Mouse (Mus musculus): Measurements from ENCODE around the gene 4930562C15Rik. TPM values are rescaled to one million over a fixed set of nuclear protein-coding genes. Genes with fewer than 3 reads are reported as not detected.

Gene 4930562C15Rik
- polyA plus RNA-seq, 1 experiment from 2014 or later = 1.3 TPM

GRCm38 (mm10) chr16:4847041-4847440, 11.8 kb downstream of the 4930562C15Rik start:
- Histone ChIP-seq H3K4me1 (ENCODE audit: control insufficient read depth, insufficient read depth, low read length) (peaks cover 7% of the 10 kb centered on the region; the same call in 1 of the 2 replicates), H3K9me3 (ENCODE audit: control insufficient read depth, low read depth, low read length) (no peaks in the 10 kb centered on the region), H3K4me2 (replicated peaks; ENCODE audit: low read depth, low read length) (no peak overlapping the region), H3K27me3 (ENCODE audit: control insufficient read depth, insufficient read depth, low read length) (no peaks in the 10 kb centered on the region), H3K4me3 (ENCODE audit: low read depth, low read length) (no peak overlapping the region), H3K27ac (ENCODE audit: low read length) (no peak overlapping the region), H3K9ac (replicated peaks; ENCODE audit: low read depth, low read length) (no peak overlapping the region), H3K36me3 (ENCODE audit: control insufficient read depth, insufficient read depth, low read length) (no peaks in the 10 kb centered on the region)
- ATAC-seq (ENCODE audit: insufficient number of reproducible peaks, insufficient read depth, low FRiP score, low read depth) = no peak
- WGBS = 88% methylated on average over 3 of the region's 3 CpGs

- H3K9ac ChIP-seq (replicated peaks; ENCODE audit: low read depth, low read length) = no peak overlapping the region
- H3K4me1 ChIP-seq (ENCODE audit: control insufficient read depth, insufficient read depth, low read length) = peaks cover 7% of the 10 kb centered on the region; the same call in 1 of the 2 replicates
- H3K27ac ChIP-seq (ENCODE audit: low read length) = no peak overlapping the region
- H3K36me3 ChIP-seq (ENCODE audit: control insufficient read depth, insufficient read depth, low read length) = no peaks in the 10 kb centered on the region
- no peak for ATAC-seq (ENCODE audit: insufficient number of reproducible peaks, insufficient read depth, low FRiP score, low read depth)
- H3K4me3 ChIP-seq (ENCODE audit: low read depth, low read length) = no peak overlapping the region
- 86% methylated on average over 2 of the region's 2 CpGs for WGBS
- no peaks in the 10 kb centered on the region for H3K27me3 ChIP-seq (ENCODE audit: control insufficient read depth, insufficient read depth, low read length)
- H3K4me2 ChIP-seq (replicated peaks; ENCODE audit: low read depth, low read length) = no peak overlapping the region
- H3K9me3 ChIP-seq (ENCODE audit: control insufficient read depth, low read depth, low read length) = no peaks in the 10 kb centered on the region
These were observed 12.9 kb downstream of the 4930562C15Rik start for GRCm38 (mm10) chr16:4848090-4848489.

GRCm38 (mm10) chr16:4850361-4850760, 15.1 kb downstream of the 4930562C15Rik start:
- 69% methylated on average over 7 of the region's 7 CpGs for WGBS
- Histone ChIP-seq H3K9me3 (ENCODE audit: control insufficient read depth, low read depth, low read length) (no peaks in the 10 kb centered on the region), H3K27me3 (ENCODE audit: control insufficient read depth, insufficient read depth, low read length) (no peaks in the 10 kb centered on the region), H3K27ac (ENCODE audit: low read length) (peak overlapping the region; percentile 53; the same call in 1 of the 2 replicates), H3K4me1 (ENCODE audit: control insufficient read depth, insufficient read depth, low read length) (peaks cover 7% of the 10 kb centered on the region; the same call in 1 of the 2 replicates), H3K36me3 (ENCODE audit: control insufficient read depth, insufficient read depth, low read length) (no peaks in the 10 kb centered on the region), H3K9ac (replicated peaks; ENCODE audit: low read depth, low read length) (no peak overlapping the region), H3K4me3 (ENCODE audit: low read depth, low read length) (no peak overlapping the region), H3K4me2 (replicated peaks; ENCODE audit: low read depth, low read length) (no peak overlapping the region)
- no peak for ATAC-seq (ENCODE audit: insufficient number of reproducible peaks, insufficient read depth, low FRiP score, low read depth)

- no peak overlapping the region for H3K4me3 ChIP-seq (ENCODE audit: low read depth, low read length)
- no peaks in the 10 kb centered on the region for H3K9me3 ChIP-seq (ENCODE audit: control insufficient read depth, low read depth, low read length)
- peak overlapping the region; percentile 53; the same call in 1 of the 2 replicates for H3K27ac ChIP-seq (ENCODE audit: low read length)
- no peaks in the 10 kb centered on the region for H3K36me3 ChIP-seq (ENCODE audit: control insufficient read depth, insufficient read depth, low read length)
- WGBS = 37% methylated on average over 5 of the region's 5 CpGs
- no peaks in the 10 kb centered on the region for H3K27me3 ChIP-seq (ENCODE audit: control insufficient read depth, insufficient read depth, low read length)
- no peak overlapping the region for H3K9ac ChIP-seq (replicated peaks; ENCODE audit: low read depth, low read length)
- no peak overlapping the region for H3K4me2 ChIP-seq (replicated peaks; ENCODE audit: low read depth, low read length)
- peaks cover 7% of the 10 kb centered on the region; the same call in 1 of the 2 replicates for H3K4me1 ChIP-seq (ENCODE audit: control insufficient read depth, insufficient read depth, low read length)
- no peak for ATAC-seq (ENCODE audit: insufficient number of reproducible peaks, insufficient read depth, low FRiP score, low read depth)
These were observed 15.9 kb downstream of the 4930562C15Rik start for GRCm38 (mm10) chr16:4850938-4851628.

- Histone ChIP-seq H3K27ac (ENCODE audit: low read length) (no peak overlapping the region), H3K36me3 (ENCODE audit: control insufficient read depth, insufficient read depth, low read length) (no peaks in the 10 kb centered on the region), H3K9me3 (ENCODE audit: control insufficient read depth, low read depth, low read length) (no peaks in the 10 kb centered on the region), H3K4me3 (ENCODE audit: low read depth, low read length) (no peak overlapping the region), H3K4me2 (replicated peaks; ENCODE audit: low read depth, low read length) (no peak overlapping the region), H3K9ac (replicated peaks; ENCODE audit: low read depth, low read length) (no peak overlapping the region), H3K27me3 (ENCODE audit: control insufficient read depth, insufficient read depth, low read length) (no peaks in the 10 kb centered on the region), H3K4me1 (ENCODE audit: control insufficient read depth, insufficient read depth, low read length) (peaks cover 7% of the 10 kb centered on the region; the same call in 1 of the 2 replicates)
- ATAC-seq (ENCODE audit: insufficient number of reproducible peaks, insufficient read depth, low FRiP score, low read depth) = 0 out of 2 replicates have a peak, but pooled peaks have one; percentile 10
- WGBS = 29% methylated on average over 5 of the region's 5 CpGs
These were observed 19.9 kb downstream of the 4930562C15Rik start for GRCm38 (mm10) chr16:4855046-4855650.

- H3K4me3 ChIP-seq (ENCODE audit: low read depth, low read length) = no peak overlapping the region
- no peaks in the 10 kb centered on the region for H3K27me3 ChIP-seq (ENCODE audit: control insufficient read depth, insufficient read depth, low read length)
- peaks cover 2% of the 10 kb centered on the region; the same call in 1 of the 2 replicates for H3K4me1 ChIP-seq (ENCODE audit: control insufficient read depth, insufficient read depth, low read length)
- no peaks in the 10 kb centered on the region for H3K9me3 ChIP-seq (ENCODE audit: control insufficient read depth, low read depth, low read length)
- no peak overlapping the region for H3K27ac ChIP-seq (ENCODE audit: low read length)
- no peak for ATAC-seq (ENCODE audit: insufficient number of reproducible peaks, insufficient read depth, low FRiP score, low read depth)
- 40% methylated on average over 10 of the region's 10 CpGs for WGBS
- no peak overlapping the region for H3K4me2 ChIP-seq (replicated peaks; ENCODE audit: low read depth, low read length)
- no peak overlapping the region for H3K9ac ChIP-seq (replicated peaks; ENCODE audit: low read depth, low read length)
- H3K36me3 ChIP-seq (ENCODE audit: control insufficient read depth, insufficient read depth, low read length) = no peaks in the 10 kb centered on the region
These were observed 26.2 kb downstream of the 4930562C15Rik start for GRCm38 (mm10) chr16:4861392-4861791.

GRCm38 (mm10) chr16:4862863-4863483, 27.8 kb downstream of the 4930562C15Rik start:
- 0 out of 2 replicates have a peak overlapping the region, but pooled peaks have one; percentile 10 for H3K9ac ChIP-seq (replicated peaks; ENCODE audit: low read depth, low read length)
- H3K27me3 ChIP-seq (ENCODE audit: control insufficient read depth, insufficient read depth, low read length) = no peaks in the 10 kb centered on the region
- ATAC-seq (ENCODE audit: insufficient number of reproducible peaks, insufficient read depth, low FRiP score, low read depth) = peak; percentile 80
- no peak overlapping the region for H3K4me2 ChIP-seq (replicated peaks; ENCODE audit: low read depth, low read length)
- H3K36me3 ChIP-seq (ENCODE audit: control insufficient read depth, insufficient read depth, low read length) = no peaks in the 10 kb centered on the region
- no peak overlapping the region for H3K27ac ChIP-seq (ENCODE audit: low read length)
- WGBS = 45% methylated on average over 9 of the region's 9 CpGs
- peaks cover 2% of the 10 kb centered on the region; the same call in 1 of the 2 replicates for H3K4me1 ChIP-seq (ENCODE audit: control insufficient read depth, insufficient read depth, low read length)
- no peaks in the 10 kb centered on the region for H3K9me3 ChIP-seq (ENCODE audit: control insufficient read depth, low read depth, low read length)
- no peak overlapping the region for H3K4me3 ChIP-seq (ENCODE audit: low read depth, low read length)

- ATAC-seq (ENCODE audit: insufficient number of reproducible peaks, insufficient read depth, low FRiP score, low read depth) = no peak
- no peaks in the 10 kb centered on the region for H3K9me3 ChIP-seq (ENCODE audit: control insufficient read depth, low read depth, low read length)
- peaks cover 2% of the 10 kb centered on the region; the same call in 1 of the 2 replicates for H3K4me1 ChIP-seq (ENCODE audit: control insufficient read depth, insufficient read depth, low read length)
- no peaks in the 10 kb centered on the region for H3K36me3 ChIP-seq (ENCODE audit: control insufficient read depth, insufficient read depth, low read length)
- 84% methylated on average over 8 of the region's 8 CpGs for WGBS
- H3K27me3 ChIP-seq (ENCODE audit: control insufficient read depth, insufficient read depth, low read length) = no peaks in the 10 kb centered on the region
- no peak overlapping the region for H3K4me2 ChIP-seq (replicated peaks; ENCODE audit: low read depth, low read length)
- no peak overlapping the region for H3K4me3 ChIP-seq (ENCODE audit: low read depth, low read length)
- H3K27ac ChIP-seq (ENCODE audit: low read length) = no peak overlapping the region
- H3K9ac ChIP-seq (replicated peaks; ENCODE audit: low read depth, low read length) = 0 out of 2 replicates have a peak overlapping the region, but pooled peaks have one; percentile 10
These were observed 28.5 kb downstream of the 4930562C15Rik start for GRCm38 (mm10) chr16:4863742-4864141.
